Mouse (Mus musculus) erythroblast, adult 5-6 weeks (primary cell): ENCODE results near the gene Gabrb1. TPM values are rescaled to one million over a fixed set of nuclear protein-coding genes. Genes with fewer than 3 reads are reported as not detected.

ENCODE experiments used
- ATAC-seq: replicated peaks from 2 replicates; pipeline ENCODE4 v1.8.0; 2016; ENCODE audit warnings: moderate number of reproducible peaks, mild to moderate bottlenecking, moderate TSS enrichment, inconsistent platforms; ENCODE audit not compliant: poor library complexity, low FRiP score, severe bottlenecking
- total RNA-seq, 2 experiments: library from RNA; stranded (forward) in 1 of 2; stranded (reverse) in 1 of 2; fragments of 150-400 nt in 1 of 2; fragments of 200-764, 138-1000 nt in 1 of 2; gene quantifications; 2 replicates each; pipeline versions ENCODE4 v1.2.3 to v1.2.4; 2015 to 2017; ENCODE audit warnings: low replicate concordance in 2 of 2

The Gabrb1 gene
- total RNA-seq, 2 experiments from 2014 or later = not detected

DNA sequence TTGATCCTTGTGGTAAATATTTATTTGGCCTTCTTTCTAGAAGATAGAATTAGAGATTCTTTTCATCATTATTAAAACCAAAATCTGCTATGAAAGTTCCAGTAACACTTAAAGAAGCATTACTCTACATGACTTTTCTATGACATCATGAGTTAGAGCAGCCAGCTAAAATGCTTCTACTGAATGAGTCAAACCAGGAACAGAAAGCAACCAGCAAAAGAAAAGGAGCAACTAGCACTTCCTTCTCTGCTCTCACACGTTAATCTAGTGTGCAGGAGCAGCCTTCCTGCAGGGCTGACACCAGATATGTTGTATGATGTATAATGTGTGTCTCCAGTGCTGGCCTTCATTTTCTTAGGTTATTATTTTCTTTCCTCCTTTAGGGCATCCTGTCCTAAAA lies 164.9 kb downstream of the Gabrb1 start:
- ATAC-seq = no peak

DNA sequence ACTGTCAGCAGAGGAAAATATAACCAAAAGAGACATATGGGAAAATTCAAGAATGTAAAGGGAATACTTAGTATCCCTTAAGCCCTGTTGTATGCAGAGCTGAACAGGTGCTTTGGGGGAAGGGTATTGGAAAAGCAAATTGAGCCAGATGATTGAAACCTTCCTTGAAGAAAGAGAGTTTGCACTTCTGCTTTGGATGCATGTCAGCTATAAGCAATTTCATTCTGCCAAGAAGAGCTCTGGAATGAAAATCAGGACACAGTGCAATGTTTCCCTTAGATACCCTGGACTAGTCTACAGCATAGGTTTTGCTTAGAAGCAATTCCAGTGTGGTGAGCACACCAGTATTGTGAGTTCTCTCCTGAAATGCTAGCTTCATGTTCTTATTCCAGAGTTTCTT lies 170.4 kb downstream of the Gabrb1 start:
- no peak for ATAC-seq

DNA sequence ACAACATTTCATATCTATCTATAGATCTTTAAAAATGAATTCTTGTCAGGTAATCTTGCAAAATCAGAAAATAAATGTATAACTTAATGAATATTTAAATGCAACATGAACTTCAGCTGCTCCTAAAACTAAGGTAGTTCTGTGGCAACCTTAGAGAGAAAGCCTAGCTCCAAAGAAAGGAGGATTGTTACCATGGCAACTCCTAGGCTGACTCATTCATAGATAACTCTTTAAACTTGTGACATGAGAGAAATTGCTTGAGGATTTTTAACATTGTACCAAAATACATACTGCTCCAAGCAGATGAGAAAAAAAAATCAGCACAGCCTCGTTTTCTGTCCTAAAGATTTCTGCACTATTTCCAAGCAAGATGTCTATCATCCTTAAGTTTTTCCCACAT lies 171.1 kb downstream of the Gabrb1 start:
- no peak for ATAC-seq

DNA sequence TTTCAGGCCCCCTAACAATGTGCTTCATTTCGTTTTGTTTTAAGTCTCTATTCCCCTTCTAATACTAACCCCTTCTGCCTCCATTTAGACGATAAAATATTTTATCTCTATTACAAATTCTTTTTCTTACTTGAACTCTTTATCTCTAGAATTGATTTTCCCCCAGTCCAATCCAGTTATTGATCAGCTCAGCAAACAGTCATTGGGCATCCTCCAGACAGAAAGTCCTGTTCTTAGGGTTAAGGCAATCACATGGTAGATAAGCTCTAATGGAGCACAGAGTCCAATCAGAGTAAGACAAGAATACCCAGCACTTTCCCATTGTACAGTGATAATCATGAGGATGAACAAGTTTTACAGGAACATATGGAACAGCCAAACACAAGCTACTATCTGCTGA lies 172.4 kb downstream of the Gabrb1 start:
- no peak for ATAC-seq

DNA sequence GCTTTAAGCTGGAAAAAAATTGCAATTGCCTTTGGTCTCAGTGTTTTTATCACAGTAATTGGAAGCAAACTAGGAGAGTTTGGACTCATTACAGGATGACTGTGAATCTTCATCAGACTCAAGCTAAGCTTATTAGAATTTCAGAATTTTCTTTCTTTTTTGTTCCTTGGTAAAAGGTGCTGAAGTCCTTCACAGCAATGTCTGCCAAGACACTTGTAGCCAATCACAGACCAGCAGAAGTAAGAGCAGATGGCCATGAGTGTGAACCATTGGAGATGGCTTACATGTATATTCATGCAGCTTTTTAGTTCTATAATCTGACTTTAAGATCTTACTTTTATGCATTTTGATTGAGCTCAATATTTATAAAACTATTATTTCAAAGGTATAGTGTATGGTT lies 184.3 kb downstream of the Gabrb1 start:
- ATAC-seq = no peak

DNA sequence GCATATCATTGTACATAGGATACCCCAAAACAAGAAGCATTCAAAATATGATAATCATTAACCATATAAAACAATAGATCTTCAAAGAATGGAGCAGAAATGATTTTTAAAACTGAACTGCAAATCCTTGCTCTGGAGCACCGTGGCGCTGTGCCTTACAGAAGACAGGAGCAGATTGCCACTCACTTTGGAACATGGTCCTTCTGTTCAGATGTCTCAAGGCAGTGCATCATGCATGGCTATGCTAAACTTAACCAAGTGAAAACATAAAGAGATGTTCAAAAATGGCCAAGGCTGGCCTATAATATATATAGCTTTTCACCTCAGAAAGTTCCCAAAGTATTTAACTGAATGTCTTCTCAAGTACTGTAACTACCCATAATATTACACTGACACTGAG lies 240.3 kb downstream of the Gabrb1 start:
- no peak for ATAC-seq

DNA sequence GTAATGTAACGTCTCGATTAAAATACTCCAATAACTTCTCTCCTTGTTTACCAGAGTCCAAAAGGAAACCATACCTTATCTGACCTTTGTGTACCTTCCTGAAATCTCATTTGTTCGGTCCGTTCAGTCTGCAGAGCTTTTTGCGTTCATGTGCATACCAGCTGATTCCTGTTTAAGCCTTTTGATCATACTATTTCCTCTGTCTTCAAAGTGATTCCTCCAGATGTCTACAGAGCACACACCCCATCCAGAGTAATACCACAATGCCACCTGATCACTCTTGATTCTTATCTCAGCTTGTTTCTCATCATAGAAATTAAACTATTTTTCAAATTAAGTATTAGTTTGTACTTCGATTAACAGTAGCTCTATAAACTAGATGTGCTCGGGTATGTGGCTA lies 245.5 kb downstream of the Gabrb1 start:
- no peak for ATAC-seq

DNA sequence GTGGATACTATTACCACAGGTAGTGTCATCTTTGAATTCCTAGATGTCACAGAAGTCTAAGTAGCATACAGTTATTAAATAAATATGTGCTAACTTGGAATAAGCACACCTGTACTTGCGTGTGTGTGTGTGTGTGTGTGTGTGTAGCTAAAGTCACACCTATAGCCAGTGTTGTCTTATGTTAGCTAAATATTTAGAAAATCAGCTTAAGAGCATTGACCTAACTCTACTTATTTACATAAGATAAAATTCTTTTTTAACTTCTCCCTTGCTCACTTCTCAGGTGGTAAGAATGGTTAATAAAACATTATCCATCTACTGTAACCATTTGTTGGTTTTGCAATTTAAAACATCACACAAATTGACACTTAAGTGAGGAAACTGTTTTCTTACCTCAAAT lies 256.1 kb downstream of the Gabrb1 start:
- ATAC-seq = no peak

DNA sequence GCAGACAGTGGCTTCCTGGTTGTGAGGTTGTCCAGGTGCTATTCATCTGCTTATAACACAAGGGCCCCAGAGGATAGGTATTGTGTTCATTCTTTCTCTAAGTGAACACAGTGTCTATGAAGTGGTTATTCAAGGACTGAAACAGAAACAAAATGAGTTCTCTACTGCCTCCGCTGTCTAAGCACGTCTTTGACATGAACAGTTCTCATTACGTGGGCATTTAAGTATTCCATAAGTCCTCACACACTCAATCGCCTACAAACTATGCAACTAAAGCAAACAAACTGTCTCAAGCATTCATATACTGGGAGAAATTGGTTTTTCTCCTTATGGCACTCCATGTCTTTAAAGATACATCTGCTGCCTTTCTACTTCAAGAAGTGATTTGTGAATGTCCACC lies 257.8 kb downstream of the Gabrb1 start:
- no peak for ATAC-seq

DNA sequence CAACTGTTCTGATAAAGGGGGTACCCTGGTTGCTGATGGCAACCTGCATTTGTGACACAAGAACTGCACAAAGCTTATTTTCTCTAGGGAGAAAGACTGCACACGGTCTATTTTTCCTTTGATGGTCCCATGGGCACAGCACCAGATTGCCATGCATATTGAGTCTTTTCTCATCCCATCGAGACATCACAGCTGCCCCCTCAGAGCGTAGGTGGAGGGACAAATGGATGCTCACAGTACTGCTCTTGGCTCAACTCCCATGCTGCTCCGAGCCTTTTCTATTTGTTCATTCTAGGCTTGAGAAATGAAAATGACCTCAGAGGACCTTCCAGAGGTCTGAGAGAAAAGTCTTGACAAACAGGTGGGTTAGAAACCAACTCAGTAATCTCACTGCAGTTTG lies 259.3 kb downstream of the Gabrb1 start:
- no peak for ATAC-seq

DNA sequence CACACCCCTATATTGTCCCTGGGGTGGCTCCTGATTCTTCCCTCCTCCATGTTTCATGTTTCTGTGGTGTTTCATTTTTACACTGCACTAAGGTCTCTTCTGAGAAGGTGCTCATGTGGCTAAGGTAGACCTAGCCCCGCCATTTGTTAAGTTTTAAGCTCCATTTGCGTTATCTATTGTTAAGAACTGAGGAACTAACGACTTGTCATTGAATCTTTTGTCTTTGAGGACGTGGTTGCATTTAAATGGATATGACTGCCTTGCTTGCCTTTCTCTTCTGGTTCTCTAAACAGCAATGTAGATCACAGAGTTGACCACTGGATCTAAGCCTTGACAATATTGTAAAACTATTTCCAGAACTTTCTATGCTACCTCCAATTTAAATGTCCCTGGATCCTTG lies 265.7 kb downstream of the Gabrb1 start:
- no peak for ATAC-seq

DNA sequence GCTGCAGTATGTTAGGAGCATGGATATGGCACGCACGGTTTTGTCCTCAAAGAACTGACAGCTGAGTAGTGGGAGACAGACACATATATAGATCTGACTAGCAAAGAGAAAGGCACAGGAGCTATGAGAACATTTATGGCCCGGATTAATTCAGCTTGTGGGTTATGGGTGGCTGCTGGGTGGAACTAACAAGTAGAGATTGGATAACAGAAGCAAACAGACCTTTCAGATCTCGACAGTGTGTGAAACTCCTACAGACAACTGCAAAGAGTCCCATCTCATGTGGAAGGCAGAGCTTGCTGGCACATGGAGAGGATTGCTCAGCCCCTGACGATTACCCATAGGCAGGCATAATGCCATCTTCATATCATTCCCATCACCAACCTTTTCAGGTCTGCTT lies 268.4 kb downstream of the Gabrb1 start:
- ATAC-seq = no peak

DNA sequence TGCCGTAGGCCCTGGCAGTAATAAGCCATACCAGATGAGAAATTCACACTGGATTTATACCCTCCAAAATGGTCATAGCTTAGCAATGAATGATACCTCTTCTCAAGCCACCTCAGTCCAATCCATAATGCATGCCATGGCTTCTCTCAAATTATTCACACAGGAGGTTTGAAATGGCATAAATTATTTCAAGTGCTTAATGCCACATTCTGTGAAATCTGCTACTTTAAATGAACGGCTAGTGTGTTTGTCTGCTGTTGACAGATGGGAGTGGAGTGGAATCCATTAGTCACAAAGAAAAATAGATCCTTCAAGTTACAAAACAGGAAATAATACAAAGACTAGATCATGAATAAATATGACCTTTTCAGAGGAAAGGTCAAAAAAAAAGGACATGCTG lies 272.1 kb downstream of the Gabrb1 start:
- ATAC-seq = no peak

DNA sequence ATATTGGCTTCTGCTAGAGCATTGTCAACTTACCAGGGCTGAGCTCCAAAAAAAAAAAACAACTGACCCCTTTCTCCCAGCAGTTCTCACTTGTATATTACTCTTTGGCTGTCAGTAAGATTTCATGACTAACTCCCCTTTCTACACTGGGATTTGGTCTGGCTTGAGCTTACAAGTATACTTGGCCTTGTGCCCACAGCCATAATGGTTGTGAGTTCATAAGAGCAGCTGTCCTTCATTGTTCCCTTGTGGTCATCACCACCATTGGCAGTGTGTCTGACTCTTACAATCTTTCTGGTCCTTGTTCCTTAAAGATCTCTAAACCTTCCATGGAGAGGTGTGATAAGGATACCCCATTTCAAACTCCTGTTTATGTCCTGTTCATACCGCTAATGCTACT lies 293.5 kb downstream of the Gabrb1 start:
- ATAC-seq = no peak

DNA sequence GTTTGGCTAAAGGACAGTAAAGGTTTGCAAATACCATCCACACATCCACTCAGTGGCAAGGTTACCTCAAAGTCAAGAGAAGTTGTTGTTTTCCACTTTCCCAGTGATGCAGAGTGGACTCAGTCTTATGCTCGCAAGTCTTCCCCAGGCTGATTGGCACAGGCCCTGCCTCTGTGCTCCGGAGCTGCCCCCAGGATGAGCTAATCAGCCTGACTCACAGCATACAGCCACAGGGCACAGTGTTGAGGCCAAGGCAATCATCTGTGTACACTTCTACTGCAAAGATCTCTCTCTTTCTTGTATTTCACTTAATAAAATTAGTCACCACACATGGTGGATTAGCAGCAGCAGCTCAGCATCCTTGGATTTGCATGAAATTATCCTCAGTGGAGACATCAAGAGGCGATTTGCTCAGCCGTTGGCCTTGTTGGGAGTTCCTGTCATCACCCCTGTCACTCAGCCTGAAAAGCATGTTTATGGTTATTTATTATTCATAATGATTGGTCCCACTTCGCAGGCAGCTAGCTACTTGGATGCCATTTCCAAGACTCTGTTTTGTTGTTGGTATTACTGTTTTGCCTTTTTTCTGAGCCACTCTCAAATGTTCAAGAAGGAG lies 297.3 kb downstream of the Gabrb1 start:
- ATAC-seq = no peak

DNA sequence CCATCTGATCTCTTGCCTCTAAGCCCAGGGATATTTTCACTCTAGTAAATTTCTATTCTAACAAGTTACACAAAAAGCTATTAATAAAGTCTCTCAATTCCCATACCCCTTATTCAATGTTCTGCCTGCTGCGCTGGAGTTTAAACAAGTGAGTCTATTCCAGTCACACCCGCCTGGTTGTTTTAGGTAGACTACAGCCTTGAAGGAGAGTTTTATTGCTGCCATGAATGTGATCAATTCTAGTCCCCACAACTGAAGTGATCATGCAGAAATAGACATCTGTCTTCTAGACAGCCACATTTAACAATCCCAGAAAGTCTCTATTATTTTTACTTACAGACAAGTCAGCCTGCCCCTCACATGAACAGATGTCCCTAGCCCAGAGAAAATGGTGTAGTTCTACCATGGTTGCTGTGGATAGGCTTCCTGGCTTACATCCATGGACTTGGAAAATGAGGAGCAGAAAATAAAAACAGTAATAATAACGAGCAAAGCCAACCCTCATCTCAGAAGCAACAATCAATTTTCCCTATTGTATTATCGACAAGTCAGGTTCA lies 307.0 kb downstream of the Gabrb1 start:
- ATAC-seq = no peak

DNA sequence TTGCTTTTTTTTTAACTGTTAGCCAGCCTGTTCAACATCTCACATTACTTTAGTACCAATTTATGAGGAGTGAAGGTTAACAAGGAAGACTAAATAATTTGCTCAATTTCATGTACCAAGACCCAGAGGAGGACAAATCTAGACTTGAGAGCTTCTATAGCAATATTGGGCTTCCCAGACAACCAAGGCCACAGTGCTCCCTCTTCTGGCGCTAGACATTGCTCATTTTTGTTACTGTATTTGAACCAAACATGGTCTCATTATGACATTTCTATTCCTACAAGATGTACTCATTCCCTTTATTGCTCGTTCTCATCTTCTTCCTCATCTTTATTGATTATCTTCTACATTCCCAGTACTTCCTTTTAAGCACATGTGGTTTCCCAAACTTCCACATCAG lies 307.6 kb downstream of the Gabrb1 start:
- ATAC-seq = no peak

DNA sequence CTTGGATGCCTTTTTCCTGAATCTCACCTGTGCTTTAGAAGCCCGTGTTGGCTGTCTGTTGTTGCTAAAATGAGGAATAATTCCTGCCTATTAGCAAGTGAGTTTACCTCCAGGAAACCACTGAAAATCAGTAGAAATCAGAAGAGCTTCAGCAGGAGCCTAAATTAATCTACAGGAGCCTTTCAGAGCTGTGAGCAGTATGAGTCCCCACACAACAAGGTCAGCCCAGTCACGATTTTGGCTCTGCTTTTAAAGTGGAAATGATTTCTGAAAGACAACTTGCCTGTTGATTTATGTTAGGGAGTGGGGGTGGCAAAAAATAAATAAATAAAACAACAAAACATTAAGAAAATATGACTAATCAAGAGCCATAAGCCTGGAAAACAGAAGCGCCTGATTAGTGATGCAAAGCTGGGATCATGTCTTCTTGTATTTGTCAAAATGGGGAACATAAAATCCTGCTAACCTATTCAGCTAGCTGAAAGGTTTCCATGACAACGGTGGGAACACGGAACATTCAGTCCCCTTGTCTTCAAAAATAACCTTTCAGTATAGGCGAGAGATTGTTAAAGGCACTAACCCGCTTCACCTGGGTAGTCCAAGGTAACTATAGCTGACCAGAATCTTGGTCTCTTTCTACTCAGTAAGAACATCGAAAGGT lies 312.4 kb downstream of the Gabrb1 start:
- no peak for ATAC-seq

DNA sequence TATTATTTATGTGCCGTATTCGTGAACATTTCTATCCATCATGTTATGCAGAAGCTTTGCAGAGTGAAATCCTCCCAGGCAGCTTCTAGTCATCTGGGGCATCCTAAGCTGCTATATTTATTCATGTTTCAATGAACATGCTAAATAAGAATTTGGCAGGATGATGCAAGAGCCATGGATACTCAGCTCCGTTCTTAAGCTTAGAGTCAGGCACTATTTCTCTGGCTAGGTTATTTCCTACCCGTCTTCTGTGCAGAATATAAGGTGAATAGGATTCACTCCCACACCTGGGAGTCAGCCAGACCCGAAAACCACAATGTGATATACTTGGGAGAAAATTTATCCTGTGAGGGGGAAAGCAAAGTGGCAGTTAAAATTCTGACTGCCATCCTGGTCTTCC lies 314.9 kb downstream of the Gabrb1 start:
- ATAC-seq = no peak

DNA sequence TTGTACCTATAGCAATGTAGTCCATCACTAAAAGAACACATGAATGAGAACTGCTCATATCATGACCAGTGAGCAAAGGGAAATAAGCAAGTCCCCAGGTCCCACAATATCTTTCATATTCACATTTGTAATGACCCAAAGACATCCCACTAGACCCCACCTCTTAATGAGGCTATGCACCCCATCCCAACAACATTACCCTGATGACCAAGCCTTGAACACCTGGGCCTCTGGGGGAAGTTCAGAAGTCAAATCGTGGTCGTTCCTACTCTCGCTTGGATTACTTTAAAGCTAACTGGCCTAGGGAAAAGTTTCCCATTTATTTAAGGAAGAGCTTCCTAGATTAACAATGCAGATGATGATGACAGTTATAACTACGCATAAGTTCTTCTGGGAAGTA lies 318.2 kb downstream of the Gabrb1 start:
- no peak for ATAC-seq

DNA sequence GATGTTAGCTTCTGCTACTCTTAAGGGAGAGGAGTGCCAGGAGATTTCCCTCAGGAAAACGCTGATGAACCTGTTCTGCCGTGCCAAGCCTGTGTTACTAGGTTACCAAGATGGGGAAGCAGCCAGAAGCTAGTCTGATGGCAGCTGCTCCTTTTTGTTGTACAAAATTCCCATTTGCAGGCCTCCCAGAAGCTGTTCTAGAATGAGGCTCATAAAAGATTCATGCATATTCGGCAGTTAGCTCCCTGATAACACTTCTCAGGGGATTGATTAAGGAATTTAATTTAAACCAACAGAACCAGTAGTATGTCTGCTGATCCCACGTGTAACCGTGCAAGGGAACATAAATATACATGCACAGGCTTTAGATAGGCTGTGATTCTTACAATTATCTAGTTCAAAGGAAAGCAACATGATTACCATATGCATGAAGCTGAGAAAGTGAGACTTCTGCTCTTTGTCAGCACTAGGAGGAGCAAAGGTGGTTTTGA lies 318.7 kb downstream of the Gabrb1 start:
- no peak for ATAC-seq

DNA sequence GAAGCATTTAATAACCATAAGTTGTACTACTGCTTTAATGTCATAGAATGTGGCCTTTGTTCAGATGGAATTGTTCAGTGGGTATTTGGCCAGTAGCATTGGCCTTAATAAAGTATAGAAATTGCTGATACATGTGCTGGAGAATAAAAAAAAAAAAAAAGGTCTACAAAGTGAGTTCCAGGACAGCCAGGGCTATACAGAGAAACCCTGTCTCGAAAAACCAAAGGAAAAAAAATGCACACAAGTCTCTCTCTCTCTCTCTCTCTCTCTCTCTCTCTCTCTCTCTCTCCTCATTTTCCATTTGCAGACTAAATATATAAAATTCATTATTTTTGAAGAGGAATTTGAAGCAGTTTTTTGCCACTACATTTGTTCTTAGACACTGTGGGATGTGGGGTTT lies 328.6 kb downstream of the Gabrb1 start:
- no peak for ATAC-seq
